Mouse (Mus musculus): ENCODE data around the gene Sik2.

The Sik2 gene

DNA sequence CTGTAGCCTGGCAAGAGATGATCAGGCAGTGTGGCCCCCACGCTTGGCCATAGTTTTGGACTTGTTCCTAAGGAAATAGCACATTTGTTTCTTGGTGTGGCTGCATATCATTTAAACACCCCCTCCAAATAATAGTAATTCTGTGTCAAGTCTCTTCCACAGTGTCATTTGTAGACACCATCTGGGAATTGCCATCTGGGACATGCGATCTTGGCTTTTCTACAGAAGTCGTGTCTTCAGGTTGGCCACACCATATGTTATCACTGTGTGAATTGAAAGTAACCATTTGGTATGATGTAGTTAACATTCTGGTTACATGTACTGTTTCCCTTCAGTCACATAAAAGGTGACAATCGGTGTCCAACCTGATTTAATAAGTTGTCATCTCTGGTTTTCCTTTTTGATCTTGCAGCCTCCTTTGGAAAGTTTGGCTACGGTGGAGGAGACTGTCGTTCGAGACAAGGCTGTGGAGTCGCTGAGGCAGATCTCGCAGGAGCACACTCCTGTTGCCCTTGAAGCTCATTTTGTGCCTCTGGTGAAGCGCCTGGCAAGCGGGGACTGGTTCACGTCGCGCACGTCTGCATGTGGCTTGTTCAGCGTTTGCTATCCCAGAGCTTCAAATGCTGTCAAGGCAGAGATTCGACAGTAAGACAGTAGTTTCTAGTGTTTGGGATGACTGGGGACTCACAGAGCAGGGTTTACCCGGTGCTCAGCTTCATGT lies 147.6 kb downstream of the Sik2 start:
- DNase-seq = peak; percentile 69 to 76

DNA sequence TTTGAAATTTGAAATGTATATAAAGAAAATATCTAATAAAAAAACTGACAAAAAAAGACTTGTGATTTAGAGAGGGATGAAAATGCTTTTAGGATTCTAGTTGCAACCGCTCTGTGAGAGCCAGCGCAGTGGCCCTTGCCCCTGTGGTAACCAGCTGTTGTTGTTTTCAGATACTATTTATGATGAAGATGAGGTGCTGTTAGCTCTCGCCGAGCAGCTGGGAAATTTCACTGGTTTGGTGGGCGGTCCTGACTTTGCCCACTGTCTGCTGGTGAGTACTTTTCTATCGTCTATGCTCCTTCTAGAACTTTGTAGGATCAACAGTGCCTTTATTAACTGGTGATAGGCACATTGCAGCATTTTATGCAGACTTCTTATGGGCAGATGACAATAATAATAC lies 150.2 kb downstream of the Sik2 start:
- no peak for DNase-seq

DNA sequence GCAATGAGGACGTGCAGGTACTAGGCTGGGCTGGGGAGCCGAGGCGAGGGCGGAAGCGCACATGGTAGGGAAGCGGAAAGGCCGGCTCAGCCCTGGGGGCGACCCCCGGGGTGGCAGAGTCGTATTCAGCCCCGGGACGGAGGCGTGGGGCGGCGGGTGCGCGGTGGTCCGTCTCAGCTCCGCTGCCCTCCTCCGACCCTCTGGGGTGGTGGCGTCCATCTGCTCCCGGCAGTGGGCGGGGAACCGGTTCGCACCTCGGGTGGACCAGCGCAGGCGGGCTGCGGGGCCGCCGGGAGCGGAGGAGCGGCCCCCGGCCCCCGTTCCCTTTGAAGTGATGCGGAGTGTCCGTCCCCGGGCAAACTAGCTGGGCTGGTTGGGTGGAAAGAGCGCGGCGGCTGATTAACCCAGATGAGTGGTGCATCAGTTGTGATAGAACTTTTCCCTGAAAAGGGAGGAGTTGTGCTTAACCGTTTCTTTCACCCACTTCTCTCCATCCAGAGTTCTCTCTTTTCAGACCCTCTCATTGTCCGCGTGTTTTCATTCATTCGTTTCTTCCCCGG lies 151.7 kb downstream of the Sik2 start:
- no peak for DNase-seq

DNA sequence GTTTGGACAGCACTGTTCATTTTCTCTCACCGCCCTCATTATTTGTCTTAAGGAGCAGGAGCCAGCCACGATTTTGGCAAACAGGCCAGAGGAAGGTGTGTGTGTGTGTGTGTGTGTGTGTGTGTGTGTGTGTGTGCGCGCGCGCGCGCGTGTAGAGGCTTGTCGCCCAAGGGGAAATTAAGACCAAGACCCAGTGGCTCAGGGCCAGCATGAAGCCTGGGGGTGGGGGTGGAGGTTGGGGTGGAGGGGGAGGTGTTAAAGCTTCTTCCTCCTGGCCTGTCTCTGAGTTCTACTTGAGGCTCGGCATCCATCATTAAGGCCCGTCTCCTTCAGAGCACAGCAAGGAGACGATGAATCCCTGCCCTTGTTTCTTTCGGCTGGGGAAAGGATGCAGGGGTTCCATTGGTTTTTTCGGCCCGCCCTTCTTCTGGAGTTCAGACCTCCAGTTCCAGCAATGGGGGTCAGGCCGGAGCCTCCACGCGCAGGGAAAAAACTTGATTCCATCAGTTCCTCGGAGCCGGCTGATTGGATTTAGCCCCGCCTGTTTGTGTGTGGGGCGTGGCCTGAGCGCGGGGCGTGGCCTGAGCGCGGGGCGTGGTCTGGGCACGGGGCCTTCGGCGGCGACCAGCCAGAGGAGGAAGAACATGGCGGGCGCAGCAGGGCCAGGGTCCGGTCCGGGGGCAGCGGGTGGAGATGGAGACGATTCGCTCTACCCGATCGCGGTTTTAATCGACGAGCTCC lies 152.4 kb downstream of the Sik2 start:
- peak; percentile 97 for DNase-seq

DNA sequence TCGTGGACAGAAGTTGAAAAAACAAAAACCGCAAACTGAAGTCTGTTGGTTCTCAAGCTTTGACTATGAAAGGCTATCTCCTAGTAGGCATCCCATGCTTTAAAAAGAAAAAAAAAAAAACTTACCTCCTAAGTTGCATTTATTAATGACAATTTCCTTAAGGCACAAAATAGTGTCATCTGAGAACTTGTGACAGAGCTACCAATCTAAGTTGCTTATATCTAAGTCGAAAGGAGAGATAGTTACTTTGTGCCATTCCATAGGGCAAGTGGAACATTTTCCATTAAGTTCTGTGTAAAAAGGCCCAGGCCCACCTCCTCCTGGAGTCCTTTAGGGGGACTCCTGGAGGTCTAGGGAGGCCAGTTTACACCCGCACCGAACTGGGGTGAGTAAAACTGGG lies 153.1 kb downstream of the Sik2 start:
- no peak for DNase-seq

DNA sequence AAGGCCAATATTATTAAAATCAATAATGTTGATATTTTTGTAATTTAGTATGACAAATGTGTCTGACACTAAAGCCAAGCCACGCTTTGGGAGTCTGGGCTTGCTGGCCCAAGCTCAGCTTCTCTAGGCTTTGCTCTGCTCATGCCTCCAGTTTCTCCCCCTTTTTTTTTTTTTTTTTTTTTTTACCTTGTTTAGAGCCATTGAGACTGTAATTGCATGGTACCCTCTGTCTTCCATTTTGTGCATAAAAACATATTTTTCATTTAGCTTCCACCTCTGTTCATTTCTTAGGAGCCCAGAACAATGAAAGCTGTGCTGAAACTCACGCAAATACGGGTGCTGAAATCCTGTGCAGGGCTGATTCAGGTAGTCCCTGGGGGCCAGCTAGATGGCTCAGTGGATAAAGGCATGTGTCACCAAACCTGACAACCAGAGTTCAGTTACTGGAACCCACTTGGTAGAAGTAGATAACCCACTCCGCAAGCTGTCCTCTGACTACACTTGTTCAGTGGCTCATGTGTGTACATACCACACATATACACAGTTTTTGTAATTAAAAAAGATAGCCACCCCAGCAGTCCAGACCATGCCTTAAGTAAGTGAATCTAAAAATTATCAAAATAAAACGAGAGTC lies 153.6 kb downstream of the Sik2 start:
- no peak for DNase-seq

DNA sequence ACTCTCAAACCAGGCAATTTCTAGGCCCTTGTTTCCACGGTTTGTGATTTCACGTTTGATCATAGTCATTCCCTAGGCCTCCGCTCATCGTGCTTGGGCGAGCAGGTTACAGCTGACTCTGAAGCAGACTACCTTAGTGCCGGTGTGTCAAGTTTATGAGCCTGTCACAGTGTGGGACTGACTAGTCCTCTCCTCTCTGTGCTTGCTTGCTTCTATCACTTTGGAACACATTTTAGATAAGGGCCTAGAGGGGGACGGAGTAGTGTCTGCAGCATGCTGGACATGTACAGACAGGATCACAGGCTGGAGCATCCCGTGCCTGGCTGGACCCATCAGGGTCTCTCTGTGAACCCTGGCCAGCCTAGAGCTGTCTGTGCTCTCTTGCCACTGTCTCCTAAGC lies 154.5 kb downstream of the Sik2 start:
- DNase-seq = no peak

DNA sequence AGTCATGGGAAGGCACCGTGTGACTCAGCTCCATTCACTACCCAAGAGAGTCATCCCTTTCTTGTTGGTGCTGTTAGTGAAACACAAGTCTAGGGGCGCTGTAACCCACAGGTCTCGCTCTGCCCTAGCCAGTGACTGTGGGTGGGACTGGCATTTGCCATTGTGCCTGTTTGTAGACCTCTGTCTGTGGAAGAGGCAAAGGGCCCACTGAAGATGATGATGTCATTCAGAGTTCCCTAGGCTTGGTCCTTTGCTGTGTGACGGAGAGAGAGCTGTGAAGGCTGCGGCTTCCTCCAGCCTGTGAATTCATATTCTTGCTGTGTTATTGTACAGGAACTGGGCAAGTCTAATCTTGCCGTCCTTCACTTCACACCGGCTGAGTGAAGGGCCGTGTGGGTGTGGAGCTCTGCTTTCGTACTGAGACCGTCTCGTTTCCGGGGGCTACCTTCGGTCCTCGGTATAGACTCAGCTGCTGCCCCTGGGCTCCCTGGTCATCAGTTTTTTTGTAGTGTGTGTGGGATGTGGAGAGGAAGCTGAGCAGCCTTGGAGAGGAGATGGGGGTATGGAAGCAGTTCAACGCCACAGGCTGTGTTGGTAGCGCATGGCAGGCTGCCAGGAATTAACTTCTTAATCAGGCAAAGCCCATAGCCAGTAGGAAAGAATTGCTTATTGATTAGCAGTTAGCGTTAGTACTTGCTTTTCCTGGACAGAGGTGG lies 156.1 kb downstream of the Sik2 start:
- DNase-seq = peak; percentile 64

DNA sequence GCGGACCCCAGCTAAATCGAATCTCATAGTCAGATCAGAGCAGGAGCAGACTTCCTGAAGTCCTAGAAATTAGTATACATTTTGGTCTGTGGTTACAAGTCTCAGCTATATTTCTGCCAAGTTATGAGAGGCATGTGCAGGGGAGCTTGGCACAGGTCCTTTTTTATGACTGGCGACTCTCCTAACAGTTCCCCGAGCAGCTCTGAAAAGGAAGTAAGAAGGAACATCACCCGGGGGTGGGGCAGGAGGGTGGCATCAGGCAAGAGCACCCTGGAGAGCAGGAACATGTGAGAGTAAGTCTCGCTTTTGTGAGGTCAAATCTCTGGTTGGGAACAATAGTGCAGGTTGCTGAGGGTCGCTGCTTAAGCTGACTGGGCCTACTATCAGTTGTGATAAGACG lies 158.2 kb downstream of the Sik2 start:
- no peak for DNase-seq

DNA sequence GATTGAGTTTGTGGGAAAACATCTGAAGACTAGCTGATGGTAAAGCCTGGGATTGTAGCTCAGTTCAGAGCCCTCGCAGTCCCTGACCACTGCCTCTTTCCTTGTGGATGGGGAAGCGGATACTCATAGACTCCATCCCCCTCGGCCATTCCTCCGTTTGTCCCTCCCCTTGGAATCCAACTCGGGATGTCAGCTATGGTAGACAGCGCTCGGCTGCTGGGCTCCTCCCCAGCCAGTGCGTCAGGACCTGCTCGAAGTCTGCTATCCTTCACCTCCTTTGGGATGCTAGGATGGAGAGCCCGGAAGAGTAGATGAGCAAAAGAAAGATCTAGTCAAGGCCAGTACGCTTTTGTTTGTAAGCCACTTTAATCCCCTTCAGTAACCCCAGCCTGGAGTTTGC lies 158.6 kb downstream of the Sik2 start:
- no peak for DNase-seq

DNA sequence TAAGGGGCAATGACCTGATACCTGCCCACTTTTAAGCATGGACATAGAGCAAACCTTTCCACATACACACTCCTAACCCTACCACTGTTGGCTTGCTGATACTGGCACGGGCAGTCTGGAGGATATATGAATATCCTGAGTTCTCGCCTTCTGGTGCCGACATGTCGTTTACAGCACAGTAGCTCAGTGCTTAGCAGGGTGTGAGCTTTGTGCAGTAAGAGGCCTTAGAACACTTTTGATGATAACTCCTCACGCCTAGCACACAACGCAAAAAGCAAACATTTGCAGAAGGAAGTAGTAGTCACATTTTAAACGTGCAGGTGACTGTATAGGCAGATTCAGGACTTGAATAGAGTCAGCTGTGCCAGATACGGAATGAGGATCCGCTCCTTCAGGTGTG lies 159.1 kb downstream of the Sik2 start:
- no peak for DNase-seq

DNA sequence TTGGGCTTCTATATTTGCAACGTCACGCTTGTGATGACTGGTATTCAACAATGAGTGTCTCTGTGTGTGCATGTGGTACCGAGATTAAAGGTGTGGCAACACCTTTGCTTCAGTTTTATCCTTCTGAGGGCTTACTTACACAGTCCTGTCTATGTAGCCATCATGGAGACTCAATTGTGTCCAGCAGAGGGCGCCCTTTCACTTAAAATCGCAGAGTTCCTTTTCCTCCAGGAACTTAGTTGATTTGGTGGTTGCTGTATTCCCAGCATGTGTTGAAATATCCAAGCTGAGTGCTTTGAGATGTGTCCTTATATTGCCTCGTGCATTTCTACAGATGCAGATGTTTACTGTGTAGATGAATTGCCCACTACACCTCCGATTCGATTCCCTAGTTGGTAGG lies 159.6 kb downstream of the Sik2 start:
- DNase-seq = peak; percentile 95 to 97

DNA sequence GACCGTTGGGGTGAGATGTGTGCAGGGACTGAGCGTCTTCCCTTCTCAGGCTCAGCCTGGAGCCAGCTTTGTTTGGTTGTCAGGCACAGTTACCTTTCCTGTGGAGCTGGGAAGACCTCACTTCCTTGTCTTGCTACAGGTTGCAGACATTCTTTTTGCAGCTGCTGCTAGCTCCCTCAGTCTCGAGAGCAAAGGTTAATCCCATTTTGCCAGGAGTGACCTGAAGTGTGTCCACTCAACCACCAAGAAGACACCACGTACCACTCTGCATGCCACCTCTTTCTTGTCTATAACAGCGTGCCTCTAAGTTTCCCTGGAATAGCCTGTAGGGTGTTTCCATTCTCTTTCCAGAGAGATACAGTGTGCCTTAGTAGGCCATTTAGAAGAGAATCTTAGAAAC lies 160.1 kb downstream of the Sik2 start:
- no peak for DNase-seq

DNA sequence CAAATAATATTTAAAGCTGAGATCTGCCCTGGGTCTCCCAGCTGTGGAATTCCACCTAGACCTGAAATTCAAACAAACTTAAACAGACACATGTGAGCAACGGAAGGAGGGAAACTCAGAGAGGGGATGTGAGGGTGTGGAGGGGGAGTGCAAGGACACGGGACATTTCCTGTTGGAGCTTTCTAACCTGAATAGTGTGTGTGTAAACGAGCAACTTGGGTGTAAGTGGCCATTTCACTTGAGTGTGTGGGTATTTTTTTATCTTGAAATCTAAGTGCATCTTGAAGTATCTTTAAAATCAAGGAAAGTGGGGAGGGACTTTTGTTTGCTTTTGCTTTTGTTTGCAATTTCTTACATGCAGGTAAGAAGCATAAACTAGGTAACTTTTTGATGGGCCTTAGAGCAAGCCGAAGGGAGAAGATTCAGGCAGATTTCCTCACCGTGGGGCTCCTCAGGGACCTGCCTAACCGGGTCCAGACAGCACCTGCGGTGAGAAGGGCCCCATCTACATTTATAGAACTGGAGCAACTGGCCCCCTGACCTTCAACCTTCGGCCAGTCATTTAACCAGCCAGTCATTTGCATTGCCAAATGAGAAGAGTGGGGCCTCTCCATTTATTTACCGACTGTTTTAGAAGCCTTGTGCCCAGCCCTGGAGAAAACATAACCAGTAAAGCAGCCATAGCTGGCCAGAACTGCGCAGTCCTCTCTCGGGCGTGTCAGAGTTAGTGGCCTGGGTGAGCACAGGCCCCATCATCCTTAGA lies 161.1 kb downstream of the Sik2 start:
- DNase-seq = no peak

DNA sequence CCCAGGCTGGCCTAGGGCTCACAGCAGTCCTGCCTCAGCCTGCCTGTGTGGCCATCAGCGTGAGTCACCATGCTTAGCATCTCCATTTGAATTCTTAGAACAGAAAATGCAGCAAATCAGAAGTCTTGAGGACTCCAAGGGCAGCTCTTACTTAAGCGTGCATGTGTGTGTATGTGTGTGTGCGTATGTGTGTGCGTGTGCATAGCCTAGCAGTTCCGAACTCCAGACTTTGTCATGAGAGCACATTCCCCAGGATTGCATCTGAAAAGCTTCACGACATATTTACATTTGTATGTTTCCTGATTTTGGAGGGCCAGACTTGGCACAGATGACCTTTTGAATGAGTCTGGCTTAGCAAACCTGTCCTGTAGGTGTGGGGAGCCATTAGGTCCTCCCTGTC lies 161.7 kb downstream of the Sik2 start:
- no peak for DNase-seq

DNA sequence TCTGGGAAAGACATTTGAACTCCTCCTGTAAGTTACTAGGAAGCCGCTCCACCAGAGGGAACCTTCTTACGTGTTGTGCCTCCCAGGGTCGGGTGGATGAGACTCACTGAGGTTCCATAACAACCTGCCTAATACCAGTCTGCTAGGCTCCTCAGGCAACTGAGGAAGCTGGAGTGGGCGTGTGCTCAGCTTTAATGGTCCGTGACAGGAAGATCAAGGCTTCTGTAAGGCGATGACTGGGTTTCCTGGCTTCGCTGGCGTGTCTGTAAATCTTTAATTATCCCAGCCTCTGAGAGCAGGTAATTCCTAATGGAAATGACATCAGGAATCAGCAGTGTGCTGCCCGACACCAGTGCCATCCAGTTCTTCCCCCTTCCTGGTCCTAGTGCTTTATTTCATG lies 163.3 kb downstream of the Sik2 start:
- DNase-seq = no peak

DNA sequence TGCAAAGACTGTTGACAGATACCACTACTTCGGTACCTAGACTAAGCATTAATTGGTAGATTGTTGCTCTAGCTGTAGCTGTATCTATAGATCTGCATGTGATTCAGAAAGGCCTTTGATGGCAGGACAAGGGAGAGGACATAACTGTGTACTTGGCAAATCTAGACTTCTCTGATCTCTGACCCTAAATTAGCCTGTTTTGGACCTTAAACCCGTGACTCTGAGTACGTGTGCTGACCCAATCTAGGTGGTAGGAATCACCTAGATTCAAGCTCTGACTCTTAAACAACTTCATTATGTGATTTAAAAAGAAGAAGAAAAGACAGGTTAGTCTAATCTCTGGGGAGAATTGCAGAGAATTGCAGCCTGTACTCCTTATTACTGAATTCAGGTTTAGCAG lies 163.8 kb downstream of the Sik2 start, which contains the start of gene Ppp2r1b:
Gene Ppp2r1b, plus strand, starts transcription at position 221 of the 400 bp plus-strand sequence.
- DNase-seq = no peak
